In genomic region chr9:34923134-34923931, GRCm38 (mm10) we compare ENCODE assay signal across 16 mouse cellular contexts.
A peak's percentile ranks its signal among the peaks of the same experiment; 100 is the strongest.
DNase-seq lines count a peak whose midpoint lies in the region; ATAC-seq and TF ChIP-seq lines count a peak whose summit lies in the region.
"Had no signal": no experiment of that assay in that cellular context is flagged by ENCODE, and none has a peak within 500 bp of the region (broad histone marks: within the 10 kb centered on the region; RNA-seq: fewer than 3 reads in every experiment).

No protein-coding gene starts in this region.

- no peak for ATAC-seq in liver, embryonic 11.5 days (replicated peaks; ENCODE audit: low FRiP score)
- ATAC-seq in forebrain, postnatal 0 days = peak; percentile 21; the same call in 1 of the 2 replicates
- peak; percentile 50; the same call in 1 of the 2 replicates for ATAC-seq in limb, embryonic 15.5 days (ENCODE audit: insufficient number of reproducible peaks, low FRiP score, low TSS enrichment, low read depth)
- ATAC-seq: lung, postnatal 0 days had no signal

- no peaks in the 10 kb centered on the region for H3K79me2 ChIP-seq in liver, adult 2 months (ENCODE audit: control insufficient read depth, insufficient read depth, low read length)

- peak; percentile 24 for DNase-seq in gastrocnemius, adult 2 months
- no peak for DNase-seq in gastrocnemius, postnatal 4 days (ENCODE audit: low spot score in 2 of 2)
- peak; percentile 18 for DNase-seq in liver, adult 2 months (ENCODE audit: extremely low read depth, low read depth, low spot score)
- DNase-seq in liver, embryonic 11.5 days (ENCODE audit: low spot score) = no peak
- DNase-seq in forebrain, postnatal 0 days = peak; percentile 52
- no peak for DNase-seq in heart, adult 8-10 months (ENCODE audit: low spot score)
- DNase-seq: heart, adult 11 months; kidney, adult 2 months; kidney, postnatal 36 days; right cerebral cortex, postnatal 4 days; thymus, postnatal 36 days had no signal

- intact Hi-C loops in gastrocnemius, adult 2 months (cut with DNase I) = no loop called here

- no peak overlapping the region for H3K4me3 ChIP-seq in gastrocnemius, adult 2 months
- H3K4me3 ChIP-seq in liver, adult 2 months (ENCODE audit: insufficient read depth, low read depth, low read length) = no peak overlapping the region
- no peak overlapping the region for H3K4me3 ChIP-seq in liver, embryonic 11.5 days (ENCODE audit: low read depth, low read length)
- H3K4me3 ChIP-seq in forebrain, postnatal 0 days (ENCODE audit: low read depth, low read length) = no peak overlapping the region
- no peak overlapping the region for H3K4me3 ChIP-seq in limb, embryonic 15.5 days
- H3K4me3 ChIP-seq: erythroblast, embryonic 14.5 days; liver, embryonic 15.5 days; neural tube, embryonic 12.5 days had no signal

- no peak overlapping the region for H3K4me2 ChIP-seq in liver, embryonic 11.5 days
- H3K4me2 ChIP-seq in forebrain, postnatal 0 days (ENCODE audit: low read depth) = no peak overlapping the region
- no peak overlapping the region for H3K4me2 ChIP-seq in limb, embryonic 15.5 days
- H3K4me2 ChIP-seq: liver, embryonic 15.5 days; neural tube, embryonic 12.5 days had no signal

- H3K4me1 ChIP-seq in liver, adult 2 months (ENCODE audit: control insufficient read depth, insufficient read depth, low read length) = no peaks in the 10 kb centered on the region
- H3K4me1 ChIP-seq in liver, embryonic 11.5 days (replicated peaks; ENCODE audit: control insufficient read depth, insufficient read depth, low read length) = no peaks in the 10 kb centered on the region
- H3K4me1 ChIP-seq in forebrain, postnatal 0 days (ENCODE audit: insufficient read depth) = peaks cover 9% of the 10 kb centered on the region
- H3K4me1 ChIP-seq in limb, embryonic 15.5 days = 0 out of 2 replicates have a peak, but pooled peaks cover 2% of the 10 kb centered on the region
- H3K4me1 ChIP-seq: liver, embryonic 15.5 days; neural tube, embryonic 12.5 days had no signal

- H3K9ac ChIP-seq in liver, adult 2 months (ENCODE audit: low read depth, low read length) = no peak overlapping the region
- no peak overlapping the region for H3K9ac ChIP-seq in liver, embryonic 11.5 days (ENCODE audit: low read depth, low read length)
- H3K9ac ChIP-seq in forebrain, postnatal 0 days = no peak overlapping the region
- H3K9ac ChIP-seq in limb, embryonic 15.5 days = no peak overlapping the region
- H3K9ac ChIP-seq: liver, embryonic 15.5 days; neural tube, embryonic 12.5 days had no signal

- TF ChIP-seq POLR2A in liver, adult 2 months (IDR thresholded peaks at IDR 0.05; ENCODE audit: extremely low read depth, insufficient read depth, low read length) = no peak

- TF ChIP-seq CTCF in gastrocnemius, adult 2 months (IDR thresholded peaks at IDR 0.05) = no peak
- TF ChIP-seq CTCF in liver, adult 2 months (IDR thresholded peaks at IDR 0.05; ENCODE audit: low read depth, low read length) = no peak
- no peak for TF ChIP-seq CTCF in forebrain, postnatal 0 days (IDR thresholded peaks at IDR 0.05; ENCODE audit: low read depth)

- H3K9me3 ChIP-seq in liver, embryonic 11.5 days (ENCODE audit: control insufficient read depth, low read length) = no peaks in the 10 kb centered on the region
- no peaks in the 10 kb centered on the region for H3K9me3 ChIP-seq in forebrain, postnatal 0 days (ENCODE audit: low read length)
- no peaks in the 10 kb centered on the region for H3K9me3 ChIP-seq in limb, embryonic 15.5 days
- H3K9me3 ChIP-seq: liver, embryonic 15.5 days; neural tube, embryonic 12.5 days had no signal

- WGBS in liver, adult 2 months = 79% methylated on average over 14 of the region's 14 CpGs
- 82% methylated on average over 14 of the region's 14 CpGs for WGBS in liver, embryonic 11.5 days
- WGBS in forebrain, postnatal 0 days = 25% methylated on average over 14 of the region's 14 CpGs
- WGBS in limb, embryonic 15.5 days = 44% methylated on average over 14 of the region's 14 CpGs

- H3K27me3 ChIP-seq in liver, adult 2 months (ENCODE audit: control insufficient read depth, insufficient read depth, low read length) = no peaks in the 10 kb centered on the region
- no peaks in the 10 kb centered on the region for H3K27me3 ChIP-seq in liver, embryonic 11.5 days (replicated peaks; ENCODE audit: control insufficient read depth, insufficient read depth, low read length)
- no peaks in the 10 kb centered on the region for H3K27me3 ChIP-seq in forebrain, postnatal 0 days (ENCODE audit: insufficient read depth, low read length)
- no peaks in the 10 kb centered on the region for H3K27me3 ChIP-seq in limb, embryonic 15.5 days
- H3K27me3 ChIP-seq: liver, embryonic 15.5 days; neural tube, embryonic 12.5 days had no signal

- no peaks in the 10 kb centered on the region for H3K36me3 ChIP-seq in liver, adult 2 months (ENCODE audit: control insufficient read depth, insufficient read depth, low read length)
- H3K36me3 ChIP-seq in liver, embryonic 11.5 days (ENCODE audit: control insufficient read depth, insufficient read depth, low read length) = no peaks in the 10 kb centered on the region
- H3K36me3 ChIP-seq in forebrain, postnatal 0 days (ENCODE audit: insufficient read depth) = no peaks in the 10 kb centered on the region
- no peaks in the 10 kb centered on the region for H3K36me3 ChIP-seq in limb, embryonic 15.5 days
- H3K36me3 ChIP-seq: liver, embryonic 15.5 days; neural tube, embryonic 12.5 days had no signal

- H3K27ac ChIP-seq in gastrocnemius, adult 2 months = no peak overlapping the region
- H3K27ac ChIP-seq in liver, adult 2 months (replicated peaks; ENCODE audit: insufficient read depth, low read depth, low read length) = no peak overlapping the region
- no peak overlapping the region for H3K27ac ChIP-seq in liver, embryonic 11.5 days (ENCODE audit: low read depth, low read length)
- peak overlapping the region; percentile 45; the same call in 1 of the 2 replicates for H3K27ac ChIP-seq in forebrain, postnatal 0 days (ENCODE audit: low read depth, low read length)
- no peak overlapping the region for H3K27ac ChIP-seq in limb, embryonic 15.5 days
- H3K27ac ChIP-seq: liver, embryonic 15.5 days; neural tube, embryonic 12.5 days had no signal

Comparison
In these comparisons a context has a peak if more than half of its experiments do, and no peak if none do; other contexts are left out.
1. DNase-seq: peak in gastrocnemius, adult 2 months (single experiment), liver, adult 2 months (single experiment) and forebrain, postnatal 0 days (single experiment); none in gastrocnemius, postnatal 4 days (0 of 2), liver, embryonic 11.5 days (single experiment) and heart, adult 8-10 months (single experiment).